Mouse (Mus musculus) ovary, postnatal 14 days (tissue): ENCODE data around the gene Dscam.
"Not testable (repeated sequence)": the region's sequence is repeated elsewhere in the genome, so short reads cannot be mapped to it uniquely, and the experiment has no call there.

Experiments used
- DNase-seq: peaks from one replicate; pipeline ENCODE4 v3.0.0; 2022; ENCODE audit warnings: low spot score

The Dscam gene

DNA sequence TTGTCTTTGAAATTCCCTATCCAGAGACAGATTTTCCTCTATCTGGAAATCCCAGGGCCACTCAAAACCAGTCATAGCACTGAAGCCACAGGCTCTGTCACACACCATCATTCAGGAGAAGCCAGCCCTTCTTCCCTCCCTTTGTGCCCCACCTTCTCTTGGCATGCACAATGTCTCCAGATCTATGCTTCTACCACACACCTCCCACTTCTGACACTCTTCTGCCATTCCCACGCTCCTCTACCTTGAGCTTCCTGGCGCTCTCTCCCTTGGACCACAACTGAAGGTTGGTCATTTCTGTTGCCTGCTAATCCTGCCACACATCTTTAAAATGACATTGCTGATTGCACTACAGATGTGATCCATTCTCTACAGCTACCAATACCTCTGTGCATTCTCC is 235.8 kb downstream of the Dscam start:
- no peak for DNase-seq

DNA sequence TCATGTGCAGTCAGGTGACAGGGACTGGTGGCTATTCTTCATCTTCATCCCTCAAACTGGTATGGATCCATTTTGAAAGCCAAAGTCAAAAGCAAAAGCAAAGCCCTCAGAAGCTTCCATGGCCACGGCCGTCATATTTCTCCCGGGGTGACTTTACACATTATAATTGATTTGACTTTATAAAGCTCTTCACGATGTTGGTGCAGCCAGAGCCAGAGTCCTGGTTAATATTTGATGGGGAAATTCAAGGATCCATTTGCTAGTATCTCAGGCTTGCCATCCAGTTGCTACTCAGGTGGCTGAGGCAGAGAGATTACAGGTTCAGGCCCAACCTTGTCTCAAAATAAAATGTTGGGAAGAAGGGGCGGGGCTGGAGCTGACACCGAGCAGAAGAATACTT is 238.3 kb downstream of the Dscam start:
- DNase-seq = no peak

DNA sequence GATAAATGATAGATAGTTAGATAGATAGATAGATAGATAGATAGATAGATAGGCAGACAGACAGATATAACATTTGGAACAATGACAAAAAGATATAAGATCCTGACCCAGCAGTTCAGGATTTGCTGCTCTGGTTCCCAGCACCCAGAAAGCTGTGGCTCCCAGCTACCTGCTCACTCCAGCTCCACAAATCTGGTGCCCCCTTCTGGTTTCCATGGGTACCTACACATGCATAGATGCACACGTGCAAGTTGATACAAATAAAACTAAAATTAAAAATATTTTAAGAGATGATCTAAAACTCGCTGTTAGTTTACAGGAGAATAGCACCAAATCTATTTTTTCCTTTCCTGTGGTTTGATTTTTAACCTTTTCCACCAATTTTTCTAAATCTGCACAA is 238.8 kb downstream of the Dscam start:
- no peak for DNase-seq

DNA sequence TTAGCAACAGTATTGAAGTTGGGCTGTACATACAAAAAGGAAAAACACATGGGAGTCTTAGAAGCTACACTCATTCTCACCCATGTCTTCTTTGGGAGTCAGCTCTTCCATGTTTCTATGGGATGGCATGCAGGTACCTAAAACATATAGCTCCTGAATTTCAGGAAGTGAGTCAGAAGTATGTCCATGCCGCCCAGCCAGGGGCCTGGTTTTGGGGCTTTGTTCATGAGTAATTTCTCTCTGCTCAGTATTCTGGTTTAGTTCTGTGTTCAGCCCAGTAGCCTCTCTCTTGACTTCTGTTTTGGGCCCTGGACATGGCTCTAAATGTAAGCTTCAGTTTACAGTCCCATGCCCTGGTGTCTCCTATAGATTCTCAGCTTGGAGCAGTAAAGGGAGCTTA is 242.5 kb downstream of the Dscam start:
- no peak for DNase-seq

DNA sequence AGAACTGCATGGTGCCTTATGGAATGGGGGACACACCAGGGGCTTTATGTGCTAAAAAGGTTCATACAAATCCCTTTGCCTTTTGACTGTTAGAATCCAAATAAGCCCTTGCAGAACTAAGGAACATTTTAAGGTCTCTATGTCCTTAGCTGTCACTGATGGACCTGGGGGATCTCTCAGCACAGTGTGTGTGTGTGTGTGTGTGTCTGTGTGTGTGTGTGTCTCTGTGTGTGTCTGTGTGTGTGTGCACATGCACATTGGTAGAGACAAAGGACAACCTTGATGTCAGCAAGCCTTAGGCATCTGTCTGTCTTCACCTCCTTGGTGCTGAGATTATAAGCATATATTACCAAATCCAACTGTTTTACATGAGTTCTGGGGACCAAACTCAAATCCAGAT is 243.1 kb downstream of the Dscam start:
- DNase-seq = no peak

DNA sequence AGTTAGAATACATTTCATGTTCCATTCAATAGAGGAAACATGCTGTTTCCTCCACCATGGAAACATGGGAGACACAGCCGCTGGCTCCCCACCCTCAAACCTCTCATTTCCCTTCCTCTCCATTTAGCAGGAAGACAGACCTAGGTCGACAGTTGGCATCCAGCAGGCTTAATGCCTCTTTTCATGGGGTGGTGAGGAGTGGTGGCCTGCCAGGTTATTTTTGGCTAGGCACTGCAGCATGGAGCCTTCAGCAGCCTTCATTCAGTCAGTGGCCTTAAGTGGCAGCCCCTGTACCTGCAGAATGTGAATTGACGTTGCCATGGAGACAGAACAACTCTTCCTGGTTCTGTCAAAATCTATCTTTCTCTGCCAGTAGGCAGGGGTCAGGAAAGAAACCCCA is 243.6 kb downstream of the Dscam start:
- DNase-seq = no peak

DNA sequence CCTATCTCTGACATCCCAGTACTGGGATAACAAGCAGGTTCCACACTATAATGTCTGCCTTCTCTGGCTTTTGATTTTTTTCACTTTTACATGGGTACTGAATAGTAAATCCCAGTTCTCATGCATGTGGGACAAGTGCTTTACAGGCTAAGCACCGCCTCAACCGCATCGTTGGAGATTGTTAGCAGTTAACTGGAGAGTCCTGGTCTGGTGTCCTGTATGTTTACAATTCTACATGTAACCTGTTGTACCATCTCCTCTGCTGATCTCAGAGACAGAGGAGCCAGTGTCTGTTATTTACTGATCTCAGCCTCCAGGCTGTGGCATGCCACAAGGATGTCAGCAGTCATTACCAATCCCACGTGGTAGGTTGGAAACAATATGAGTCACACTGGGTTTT is 246.6 kb downstream of the Dscam start:
- DNase-seq = no peak

DNA sequence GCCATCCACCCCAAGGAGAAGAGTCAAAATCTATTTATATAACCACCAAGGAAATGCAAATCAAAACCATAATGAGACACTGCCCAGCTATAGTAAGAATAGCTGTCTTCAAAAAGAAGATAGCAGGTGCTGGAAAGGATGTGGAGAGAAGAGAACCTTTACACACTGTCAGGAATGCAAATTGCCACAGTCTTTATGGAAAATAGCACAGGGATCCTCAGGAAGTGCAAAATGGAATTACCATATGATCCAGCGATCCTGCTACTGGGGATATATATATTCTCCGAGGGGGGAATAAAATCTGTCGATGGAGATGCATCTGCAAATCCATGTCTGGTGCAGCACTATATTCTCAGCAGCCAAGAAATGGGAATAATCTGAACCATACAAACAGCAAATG is 256.1 kb downstream of the Dscam start:
- no peak for DNase-seq

DNA sequence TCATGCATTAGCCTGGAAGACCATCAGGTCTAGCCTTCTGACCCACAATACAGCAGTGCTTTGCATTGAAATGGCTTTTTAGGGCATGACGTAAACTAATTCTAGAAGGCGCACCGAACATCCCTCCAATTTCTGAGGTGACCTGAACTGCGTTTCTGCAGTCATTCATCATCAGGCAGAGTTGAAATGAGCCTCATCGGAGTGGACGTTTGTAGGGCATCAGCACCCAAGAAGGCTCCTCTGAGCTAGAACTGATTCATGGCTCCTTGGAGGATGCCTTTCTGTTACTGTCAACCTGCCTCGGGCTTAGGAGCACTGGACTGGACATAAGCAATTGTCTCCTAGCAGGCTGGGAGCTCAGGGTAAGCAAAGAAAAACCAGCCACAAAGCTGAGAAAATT is 257.7 kb downstream of the Dscam start:
- no peak for DNase-seq

DNA sequence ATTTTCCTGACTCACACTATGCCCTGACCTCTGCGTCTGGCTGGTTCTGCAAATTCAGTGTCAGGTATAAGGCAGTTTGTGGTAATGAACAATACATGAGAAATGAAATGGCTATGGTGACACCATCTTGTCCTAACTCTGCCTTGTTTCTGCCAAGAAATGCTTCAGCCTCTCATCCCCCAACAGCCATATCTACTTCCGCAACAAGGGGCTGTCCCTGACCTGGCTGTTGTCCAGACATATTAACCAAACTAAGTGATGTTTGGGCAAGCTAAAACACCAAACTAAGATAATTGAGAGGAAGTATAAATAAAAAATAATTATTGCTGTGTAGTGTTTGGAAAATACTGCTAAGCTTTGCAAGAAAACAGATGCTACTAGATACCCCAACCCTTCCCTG is 258.4 kb downstream of the Dscam start:
- DNase-seq = no peak

DNA sequence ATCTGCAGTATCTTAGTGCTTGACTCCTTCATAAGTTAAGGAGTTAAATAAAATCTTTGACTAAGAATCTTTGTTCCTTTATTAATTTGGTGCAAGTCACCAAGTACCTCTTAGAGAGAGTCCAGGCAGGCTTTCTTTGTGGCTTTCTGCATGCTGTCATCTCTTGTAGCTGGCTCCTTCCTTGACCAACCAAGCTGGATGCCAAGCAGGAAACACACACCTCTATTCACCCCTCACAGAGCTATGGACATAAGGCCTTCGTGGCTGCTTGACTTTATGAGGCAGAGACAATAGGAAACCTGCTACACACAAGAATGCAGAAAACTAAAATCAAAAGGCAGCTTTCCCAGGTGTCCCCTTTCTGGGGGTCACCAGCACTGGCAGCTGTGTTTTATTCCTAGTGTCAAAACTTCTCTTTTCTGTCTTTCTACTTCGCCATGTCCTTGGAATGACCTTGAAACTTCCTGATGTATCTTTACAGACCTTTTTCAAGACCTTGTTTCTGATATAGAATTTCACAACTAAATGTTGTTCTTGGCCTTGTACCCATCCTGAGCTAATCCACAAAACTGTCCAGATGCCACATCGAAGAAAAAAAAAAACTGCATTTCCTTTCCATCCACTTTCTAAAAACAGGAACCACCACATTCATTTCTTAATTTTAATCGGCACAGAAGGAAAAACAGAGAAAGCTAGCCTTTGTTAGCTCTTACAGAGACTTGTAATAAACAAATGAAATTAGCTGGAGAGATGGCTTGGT is 260.0 kb downstream of the Dscam start:
- DNase-seq = no peak

DNA sequence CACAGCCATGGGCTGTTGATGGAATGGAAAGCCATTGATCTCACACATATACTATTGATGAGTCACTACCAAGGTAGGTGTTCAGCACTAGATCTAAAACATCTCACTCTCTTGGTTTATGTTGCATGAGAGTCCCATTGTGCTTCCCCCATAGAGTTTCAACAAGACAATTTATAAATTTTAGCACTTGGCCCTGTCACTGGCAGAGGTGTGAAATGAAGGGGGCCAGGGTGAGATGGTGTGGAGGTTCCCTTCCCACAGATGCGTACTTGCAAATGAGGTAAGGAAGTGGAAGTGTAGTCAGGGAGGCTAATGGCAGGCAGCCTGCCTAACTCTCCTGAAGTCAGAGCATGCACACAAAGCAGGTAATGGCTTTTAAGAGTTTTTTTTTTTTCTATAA is 262.7 kb downstream of the Dscam start:
- DNase-seq = no peak

DNA sequence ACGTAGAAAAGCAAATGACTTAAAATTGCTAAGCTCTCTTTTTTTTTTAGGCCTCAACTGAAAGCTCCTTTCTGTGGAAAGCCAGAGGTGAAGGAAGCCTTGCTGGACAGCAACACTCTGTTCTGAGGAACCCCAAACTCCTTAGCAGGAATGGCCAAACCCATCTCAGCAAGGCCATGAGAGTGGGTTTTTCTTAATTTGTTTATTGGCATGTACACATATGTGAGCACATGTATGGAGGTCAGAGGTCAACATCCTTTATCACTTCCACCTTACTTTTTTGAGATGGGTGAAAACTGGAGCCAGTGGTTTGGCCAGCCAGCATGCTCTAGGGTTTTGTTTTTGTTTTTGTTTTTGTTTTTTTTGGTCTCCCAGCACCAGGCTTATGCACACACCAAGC is 263.5 kb downstream of the Dscam start:
- no peak for DNase-seq

DNA sequence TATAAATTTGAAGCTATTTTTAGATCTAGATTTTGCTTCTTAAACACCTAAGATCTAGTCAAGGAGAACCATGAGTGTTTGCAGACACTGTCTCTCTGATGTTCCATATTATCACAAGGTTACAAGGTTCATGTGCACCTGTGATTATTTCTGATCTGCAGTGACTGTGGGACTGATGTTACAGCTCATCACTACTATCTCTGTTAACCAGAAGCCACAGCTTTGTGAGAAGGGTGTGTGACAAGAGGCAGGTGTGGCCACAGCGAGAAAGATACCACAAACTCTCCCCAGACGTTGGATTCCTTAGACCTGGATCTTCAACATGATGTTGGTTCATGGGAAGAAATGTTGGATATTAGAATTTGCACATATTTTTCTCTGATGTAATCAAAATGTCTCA is 263.9 kb downstream of the Dscam start:
- DNase-seq = no peak

DNA sequence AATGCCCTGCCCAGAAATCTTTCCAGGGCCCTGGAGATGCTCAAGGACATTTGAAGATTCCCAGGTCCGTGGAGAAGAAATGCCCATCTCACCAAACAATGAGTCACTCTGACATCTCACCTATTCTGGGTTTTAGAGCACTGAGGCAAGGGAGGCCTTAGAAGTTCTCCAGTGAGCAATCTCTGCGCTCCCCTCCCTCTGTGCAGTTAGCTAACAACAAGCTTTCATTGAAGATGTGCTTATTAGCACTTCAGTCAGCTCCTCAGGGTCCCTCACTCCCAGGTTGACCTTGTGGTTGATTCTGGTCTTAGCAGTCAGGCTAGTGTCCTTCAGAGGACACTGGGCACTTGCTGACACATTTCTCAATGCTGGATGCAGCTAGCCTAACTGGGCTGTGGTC is 265.8 kb downstream of the Dscam start:
- DNase-seq = no peak

DNA sequence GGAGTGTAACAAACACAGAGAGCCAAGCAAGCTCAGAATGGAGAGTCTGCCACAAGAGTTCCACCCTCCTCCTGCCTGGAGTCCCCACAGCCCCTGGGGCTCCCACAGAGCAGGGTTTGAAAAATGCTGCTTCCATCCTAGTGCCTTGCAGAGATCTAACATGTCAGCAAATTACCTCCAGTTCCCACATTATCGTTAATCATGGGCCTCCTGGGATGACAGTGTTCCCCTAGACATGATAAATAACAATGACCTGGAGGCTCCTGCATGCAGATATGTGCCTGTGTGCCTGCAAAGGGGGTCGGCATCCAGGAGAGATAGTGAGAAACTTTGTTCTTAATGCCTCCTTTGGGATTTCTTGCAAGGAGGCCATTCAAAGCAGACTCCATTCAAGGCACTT is 266.2 kb downstream of the Dscam start:
- no peak for DNase-seq

DNA sequence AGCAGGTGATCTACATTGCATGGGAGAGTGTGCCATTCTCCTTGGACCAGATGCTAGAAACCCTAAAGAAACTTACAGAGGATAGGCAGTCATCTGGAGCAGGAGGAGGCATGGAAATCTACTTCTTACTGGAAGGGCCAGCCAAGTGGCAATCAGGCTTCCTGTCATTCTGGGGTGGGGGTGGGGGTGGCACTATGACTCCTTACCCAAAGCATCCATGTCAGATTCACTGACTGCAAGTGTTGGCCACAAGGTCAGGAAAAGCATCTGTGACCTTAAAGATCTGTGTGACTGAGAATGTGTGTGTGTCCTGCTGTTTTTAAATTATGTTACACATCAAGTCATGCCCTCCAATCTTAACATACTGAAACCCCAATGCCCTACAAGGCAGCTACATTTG is 268.0 kb downstream of the Dscam start:
- DNase-seq = no peak

DNA sequence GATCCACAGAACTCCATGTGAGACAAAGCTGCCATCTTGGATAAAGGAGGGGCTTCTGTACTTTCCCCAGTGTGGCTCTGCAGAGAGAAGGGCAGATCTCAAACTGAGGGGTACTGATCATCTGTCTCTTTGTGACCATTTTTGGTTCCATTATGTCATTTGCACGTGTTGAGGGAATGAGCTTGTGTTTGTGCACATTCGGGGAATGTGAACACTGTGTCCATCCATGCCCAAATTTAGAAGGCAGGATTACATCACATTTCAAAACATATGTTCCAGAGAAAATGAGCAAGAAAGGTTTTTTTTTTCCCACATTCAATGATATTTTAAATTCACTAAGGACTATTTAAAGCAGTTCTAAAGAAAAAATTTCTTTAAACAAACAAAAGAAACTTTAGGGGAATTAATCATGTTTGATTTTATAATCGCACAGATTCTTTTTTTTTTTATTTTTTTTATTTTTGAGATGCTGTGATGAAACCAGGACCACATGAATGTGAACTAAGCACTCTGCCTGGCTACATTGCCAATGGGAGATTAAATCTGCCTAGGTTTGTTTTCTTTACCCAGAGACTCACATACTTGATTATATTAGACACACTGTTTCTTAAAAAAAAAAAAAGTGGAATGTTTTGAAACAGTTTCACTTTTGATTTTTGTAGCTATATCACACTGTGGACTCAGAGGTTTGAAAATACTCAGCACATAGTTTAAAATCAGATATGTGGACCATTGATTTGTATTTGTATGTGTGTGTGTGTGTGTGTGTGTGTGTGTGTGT is 269.1 kb downstream of the Dscam start:
- no peak for DNase-seq

DNA sequence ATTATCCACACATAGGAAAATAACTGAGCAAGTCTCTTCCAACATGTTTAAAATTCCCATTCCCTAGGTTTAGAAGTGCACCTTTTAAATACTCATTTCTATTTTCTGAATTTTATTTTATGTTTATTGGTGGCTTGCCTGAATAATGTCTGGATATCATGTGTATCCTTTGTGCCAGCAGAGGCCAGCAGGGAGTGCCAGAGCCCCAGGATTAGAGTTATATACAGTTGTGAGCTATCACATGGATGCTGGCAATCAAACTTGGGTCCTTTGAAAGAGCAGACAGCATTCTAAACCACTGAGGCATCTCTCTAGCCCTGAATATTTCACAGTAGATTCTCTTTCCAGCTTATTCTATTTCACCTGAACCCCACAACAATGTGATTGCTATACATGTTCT is 271.2 kb downstream of the Dscam start:
- DNase-seq = no peak

DNA sequence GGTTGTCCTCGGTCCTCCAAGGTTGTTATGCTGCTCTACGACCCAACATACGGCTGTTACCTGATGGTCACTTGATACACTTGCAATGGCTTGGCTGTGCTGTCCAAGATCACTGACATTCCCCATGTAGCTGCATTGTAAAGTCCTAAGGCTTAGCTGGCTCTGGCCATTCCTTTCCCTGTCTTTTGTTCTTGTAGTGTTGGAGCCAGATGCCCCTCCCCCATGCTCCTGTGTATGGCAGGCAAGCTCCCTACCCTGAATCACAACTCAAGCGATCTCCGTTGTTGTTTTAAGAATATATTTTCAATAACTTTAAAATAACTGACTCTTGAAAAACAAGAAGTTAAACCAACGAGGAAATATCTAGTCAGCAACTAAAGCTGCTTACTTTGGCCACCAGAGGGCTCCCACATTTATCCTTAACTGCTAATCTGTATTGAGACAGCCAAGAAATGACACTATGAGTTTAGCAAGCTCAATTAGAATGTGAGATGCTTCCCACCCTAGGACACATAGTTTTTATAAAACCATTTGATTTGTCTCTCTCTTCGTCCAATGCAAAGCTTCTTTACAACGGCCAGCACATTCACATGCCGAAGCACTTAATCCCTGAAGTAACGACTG is 273.9 kb downstream of the Dscam start:
- peak; percentile 2 for DNase-seq

DNA sequence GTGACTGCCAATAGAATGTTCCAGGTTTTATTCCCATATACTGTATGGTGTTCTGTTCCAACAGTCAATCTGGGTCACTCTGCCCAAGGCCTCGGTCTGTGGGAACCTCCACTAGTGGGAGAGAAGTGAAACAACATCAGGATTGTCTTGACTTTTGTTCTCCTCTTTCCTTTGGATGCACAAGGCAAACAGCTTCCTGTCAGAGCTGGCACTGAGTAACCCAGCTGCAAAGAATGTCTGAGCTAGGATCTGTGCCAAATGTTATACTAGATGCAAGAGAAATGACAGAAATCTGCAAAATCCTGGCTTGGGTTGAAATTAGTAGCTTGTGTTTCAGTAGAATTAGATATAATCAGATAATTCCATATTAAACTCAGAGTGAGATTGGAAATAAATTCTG is 282.5 kb downstream of the Dscam start:
- DNase-seq = no peak

DNA sequence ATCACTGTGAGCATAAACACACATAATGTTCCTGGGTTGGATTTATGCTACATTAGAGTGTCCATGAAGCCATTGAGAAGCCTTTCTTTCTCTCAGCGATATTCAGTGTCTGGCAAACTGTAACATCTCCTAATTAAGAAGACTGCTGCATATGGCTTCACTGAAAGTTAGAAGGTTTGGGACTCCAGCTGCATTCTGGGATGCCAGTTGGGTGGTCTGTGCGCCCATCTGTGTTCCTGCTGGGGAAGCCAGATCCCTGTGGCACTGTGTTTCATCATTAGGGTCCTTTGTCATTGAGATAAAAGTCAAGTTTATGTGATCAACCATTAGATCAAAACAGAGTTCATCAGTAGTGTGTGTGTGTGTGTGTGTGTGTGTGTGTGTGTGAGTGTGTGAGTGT is 284.7 kb downstream of the Dscam start:
- DNase-seq = no peak

DNA sequence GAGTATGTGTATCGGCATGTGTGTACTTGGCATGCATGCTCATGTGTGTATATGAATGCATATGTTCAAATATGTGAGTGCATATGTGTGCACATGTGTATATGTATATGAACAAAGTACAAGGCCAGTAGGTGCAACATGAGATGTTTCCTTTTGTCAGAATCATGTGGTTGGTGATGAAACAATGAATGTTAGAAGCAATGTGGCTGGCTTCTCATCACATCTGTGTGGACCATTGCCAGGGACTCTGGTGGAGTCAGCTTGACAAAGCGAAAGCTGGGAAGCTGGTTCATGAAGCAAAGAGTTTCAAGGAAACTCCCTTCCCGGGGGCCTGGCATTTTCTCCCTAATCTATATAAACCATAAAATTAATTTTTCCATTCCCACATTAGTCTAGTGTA is 286.0 kb downstream of the Dscam start:
- DNase-seq = not testable (repeated sequence)
